Mouse (Mus musculus) intestine, embryonic 14.5 days (tissue): ENCODE data around the gene Tha1. TPM values are rescaled to one million over a fixed set of nuclear protein-coding genes. Genes with fewer than 3 reads are reported as not detected.

Experiments
- ATAC-seq: fragments of 200-750 bp; cut with Nextera tagmentation; replicated peaks from 2 replicates; pipeline ENCODE4 v1.8.0; 2017; ENCODE audit warnings: low read depth, moderate number of reproducible peaks, moderate TSS enrichment, moderate library complexity; ENCODE audit not compliant: low FRiP score, low TSS enrichment
- DNase-seq: peaks from one replicate; pipeline ENCODE4 v3.0.0-alpha.2; 2018; ENCODE audit warnings: low spot score
- H3K27ac ChIP-seq: fragments of 300-500 bp; sonication (generic); 2 replicates; pipeline ENCODE4 v1.5.1; 2014; ENCODE audit warnings: low read depth, mild to moderate bottlenecking, control low read depth
- H3K27me3 ChIP-seq: fragments of 300-500 bp; sonication (generic); replicated peaks from 2 replicates; pipeline ENCODE4 v1.6.1; 2014; ENCODE audit warnings: low read length, control low read depth; ENCODE audit not compliant: control insufficient read depth, insufficient read depth
- H3K36me3 ChIP-seq: fragments of 300-500 bp; sonication (generic); 2 replicates; pipeline ENCODE4 v1.6.1; 2014; ENCODE audit warnings: low read length, control low read depth; ENCODE audit not compliant: control insufficient read depth, insufficient read depth
- H3K4me1 ChIP-seq: fragments of 300-500 bp; sonication (generic); replicated peaks from 2 replicates; pipeline ENCODE4 v1.6.1; 2014; ENCODE audit warnings: low read length, control low read depth, mixed read lengths; ENCODE audit not compliant: control insufficient read depth, insufficient read depth
- H3K4me2 ChIP-seq: fragments of 300-500 bp; sonication (generic); 2 replicates; pipeline ENCODE4 v1.6.1; 2014; ENCODE audit warnings: low read length
- H3K4me3 ChIP-seq: fragments of 300-500 bp; sonication (generic); 2 replicates; pipeline ENCODE4 v1.5.1; 2014; ENCODE audit warnings: low read depth, low read length, control low read depth, mixed read lengths
- H3K9ac ChIP-seq: fragments of 300-500 bp; sonication (generic); 2 replicates; pipeline ENCODE4 v1.6.1; 2014; ENCODE audit warnings: mild to moderate bottlenecking, low read length
- H3K9me3 ChIP-seq: fragments of 300-500 bp; sonication (generic); 2 replicates; pipeline ENCODE4 v1.6.1; 2016; ENCODE audit warnings: low read length, control low read depth; ENCODE audit not compliant: control insufficient read depth
- WGBS: fragments of 180-500 bp; shearing (Covaris S2); extraction: QIAGEN DNeasy Blood & Tissue Kit; methylation state at CpG from one replicate; pipeline ENCODE4 v1.1.7; 2014; 5-methylcytosine and 5-hydroxymethylcytosine counted together
- polyA plus RNA-seq: library from polyadenylated mRNA; unstranded; fragments of >200 nt; fragmentation: Nextera tagmentation; extraction: Ambion mirVana; gene quantifications from 2 replicates; pipeline ENCODE4 v1.2.1, GENCODE M21; 2014

Tha1 gene
- polyA plus RNA-seq, 1 experiment from 2014 or later, result 5.1 TPM

GRCm38 (mm10) chr11:117888853-117889822 lies 15.9 kb upstream of the Tha1 start:
- peak overlapping the region; percentile 59; the same call in 1 of the 2 replicates for H3K27ac ChIP-seq

GRCm38 (mm10) chr11:117888168-117888852 lies 15.0 kb upstream of the Tha1 start:
- Histone ChIP-seq H3K27me3 (no peaks in the 10 kb centered on the region), H3K36me3 (no peaks in the 10 kb centered on the region), H3K9ac (no peak overlapping the region), H3K4me2 (peak overlapping the region; percentile 46), H3K4me1 (peaks cover 41% of the 10 kb centered on the region), H3K27ac (no peak overlapping the region), H3K9me3 (no peaks in the 10 kb centered on the region), H3K4me3 (peak overlapping the region; percentile 19)
- ATAC-seq (no peak), DNase-seq (no peak)
- WGBS, result 27% methylated on average over 20 of the region's 20 CpGs

More at GRCm38 (mm10) chr11:117888853-117889822, 15.9 kb upstream of the Tha1 start:
- peak overlapping the region; percentile 17 for H3K9ac ChIP-seq
- H3K27me3 ChIP-seq, result no peaks in the 10 kb centered on the region
- H3K4me1 ChIP-seq, result peaks cover 41% of the 10 kb centered on the region
- no peaks in the 10 kb centered on the region for H3K36me3 ChIP-seq
- H3K4me2 ChIP-seq, result peak overlapping the region; percentile 46
- ATAC-seq (0 out of 2 replicates have a peak, but pooled peaks have one; percentile 36), DNase-seq (peak; percentile 77)
- H3K4me3 ChIP-seq, result peak overlapping the region; percentile 19
- 8% methylated on average over 31 of the region's 33 CpGs for WGBS
- H3K9me3 ChIP-seq, result no peaks in the 10 kb centered on the region

- no peaks in the 10 kb centered on the region for H3K36me3 ChIP-seq
- DNase-seq, result no peak
- H3K9me3 ChIP-seq, result no peaks in the 10 kb centered on the region
- peaks cover 45% of the 10 kb centered on the region for H3K4me1 ChIP-seq
- no peak overlapping the region for H3K4me3 ChIP-seq
- no peak overlapping the region for H3K9ac ChIP-seq
- no peak overlapping the region for H3K27ac ChIP-seq
- 48% methylated on average over 5 of the region's 5 CpGs for WGBS
- no peak for ATAC-seq
- no peak overlapping the region for H3K4me2 ChIP-seq
- no peaks in the 10 kb centered on the region for H3K27me3 ChIP-seq
Measured at GRCm38 (mm10) chr11:117886000-117886399, 12.7 kb upstream of the Tha1 start.

GRCm38 (mm10) chr11:117882208-117882607 lies 8.9 kb upstream of the Tha1 start:
- Histone ChIP-seq H3K4me2 (no peak overlapping the region), H3K27ac (peak overlapping the region; percentile 30), H3K4me3 (no peak overlapping the region), H3K4me1 (peaks cover 29% of the 10 kb centered on the region), H3K9ac (no peak overlapping the region), H3K27me3 (no peaks in the 10 kb centered on the region), H3K36me3 (no peaks in the 10 kb centered on the region), H3K9me3 (no peaks in the 10 kb centered on the region)
- DNase-seq (no peak), ATAC-seq (no peak)
- 88% methylated on average over 1 of the region's 1 CpGs for WGBS

GRCm38 (mm10) chr11:117881787-117882186 lies 8.5 kb upstream of the Tha1 start:
- WGBS, result 2% methylated on average over 8 of the region's 8 CpGs
- peaks cover 29% of the 10 kb centered on the region for H3K4me1 ChIP-seq
- H3K27ac ChIP-seq, result peak overlapping the region; percentile 30
- no peaks in the 10 kb centered on the region for H3K27me3 ChIP-seq
- H3K36me3 ChIP-seq, result no peaks in the 10 kb centered on the region
- 0 out of 2 replicates have a peak, but pooled peaks have one; percentile 14 for ATAC-seq
- DNase-seq, result no peak
- no peak overlapping the region for H3K4me2 ChIP-seq
- H3K9ac ChIP-seq, result no peak overlapping the region
- H3K9me3 ChIP-seq, result no peaks in the 10 kb centered on the region
- H3K4me3 ChIP-seq, result no peak overlapping the region

- no peak overlapping the region for H3K27ac ChIP-seq
- ATAC-seq (no peak), DNase-seq (no peak)
- H3K9ac ChIP-seq, result no peak overlapping the region
- H3K4me1 ChIP-seq, result peaks cover 29% of the 10 kb centered on the region
- H3K36me3 ChIP-seq, result no peaks in the 10 kb centered on the region
- 74% methylated on average over 6 of the region's 6 CpGs for WGBS
- no peaks in the 10 kb centered on the region for H3K9me3 ChIP-seq
- H3K4me3 ChIP-seq, result no peak overlapping the region
- H3K27me3 ChIP-seq, result no peaks in the 10 kb centered on the region
- H3K4me2 ChIP-seq, result no peak overlapping the region
Measured at GRCm38 (mm10) chr11:117880977-117881358, 7.7 kb upstream of the Tha1 start.

- no peak overlapping the region for H3K4me2 ChIP-seq
- DNase-seq (no peak), ATAC-seq (no peak)
- no peaks in the 10 kb centered on the region for H3K36me3 ChIP-seq
- no peak overlapping the region for H3K9ac ChIP-seq
- H3K9me3 ChIP-seq, result no peaks in the 10 kb centered on the region
- no peak overlapping the region for H3K4me3 ChIP-seq
- peaks cover 29% of the 10 kb centered on the region for H3K4me1 ChIP-seq
- no peak overlapping the region for H3K27ac ChIP-seq
- H3K27me3 ChIP-seq, result no peaks in the 10 kb centered on the region
- 89% methylated on average over 9 of the region's 9 CpGs for WGBS
Measured at GRCm38 (mm10) chr11:117880336-117880976, 7.2 kb upstream of the Tha1 start.

GRCm38 (mm10) chr11:117879676-117880075 lies 6.4 kb upstream of the Tha1 start:
- 82% methylated on average over 6 of the region's 6 CpGs for WGBS
- no peaks in the 10 kb centered on the region for H3K9me3 ChIP-seq
- H3K36me3 ChIP-seq, result no peaks in the 10 kb centered on the region
- ATAC-seq, result no peak
- H3K4me3 ChIP-seq, result no peak overlapping the region
- no peak overlapping the region for H3K27ac ChIP-seq
- H3K4me1 ChIP-seq, result peaks cover 29% of the 10 kb centered on the region
- no peaks in the 10 kb centered on the region for H3K27me3 ChIP-seq
- H3K4me2 ChIP-seq, result no peak overlapping the region
- no peak overlapping the region for H3K9ac ChIP-seq
- no peak for DNase-seq
